Mouse (Mus musculus): ENCODE data around the gene Jmjd1c.

DNA sequence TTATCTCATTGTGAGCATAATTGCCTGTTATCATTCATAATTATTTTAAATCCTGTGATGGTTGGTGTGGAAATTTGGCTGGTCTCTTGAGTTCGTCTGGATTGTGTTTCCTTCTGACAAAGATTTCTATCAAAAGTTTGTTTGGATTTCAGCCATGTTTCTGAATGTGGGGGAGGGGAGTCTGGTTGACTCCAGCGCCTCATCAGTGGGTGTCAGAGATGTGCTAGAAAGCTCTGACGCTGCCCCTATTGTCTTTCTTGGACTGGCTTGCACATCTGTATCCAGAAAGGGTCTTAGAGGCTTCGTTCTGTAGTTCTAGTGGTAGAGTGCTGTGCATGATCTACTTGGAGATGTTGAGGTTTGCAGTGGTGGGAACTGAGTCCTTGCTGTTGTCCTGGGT, 24.3 kb downstream of the Jmjd1c start:
- no peak for TF ChIP-seq CTCF (IDR thresholded peaks at IDR 0.05; ENCODE audit: low read depth)
- no peak for TF ChIP-seq EP300 (IDR thresholded peaks at IDR 0.05; ENCODE audit: low read depth)

Data from liver, postnatal 0 days (tissue).